Mouse (Mus musculus) urinary bladder, postnatal 14 days (tissue): ENCODE measurements around the gene Gpr107.

Experiments used
- DNase-seq: peaks from one replicate; pipeline ENCODE4 v3.0.0; 2021; ENCODE audit warnings: low spot score

Gene Gpr107

DNA sequence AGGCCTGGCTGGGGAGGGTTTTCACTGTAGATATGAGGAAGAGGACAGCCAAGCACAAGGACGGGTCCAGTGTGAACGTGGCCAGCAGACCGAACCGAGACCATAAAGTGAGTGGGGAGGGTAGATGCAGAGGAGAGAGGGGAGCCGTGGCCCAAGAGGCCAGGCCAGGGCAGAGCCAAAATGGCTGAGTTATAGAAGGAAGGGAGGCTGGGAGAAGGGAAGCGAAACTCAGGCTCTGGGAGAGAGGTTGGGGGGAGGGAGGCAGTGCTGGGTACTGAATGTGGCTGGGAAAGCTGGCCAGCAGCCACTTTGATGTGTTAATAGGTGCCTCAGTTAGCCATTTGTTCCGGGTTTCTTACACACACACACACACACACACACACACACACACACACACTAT, 24.9 kb upstream of the Gpr107 start:
- no peak for DNase-seq

GRCm38 (mm10) chr2:31127899-31128298, 24.2 kb upstream of the Gpr107 start:
- DNase-seq: peak; percentile 50

DNA sequence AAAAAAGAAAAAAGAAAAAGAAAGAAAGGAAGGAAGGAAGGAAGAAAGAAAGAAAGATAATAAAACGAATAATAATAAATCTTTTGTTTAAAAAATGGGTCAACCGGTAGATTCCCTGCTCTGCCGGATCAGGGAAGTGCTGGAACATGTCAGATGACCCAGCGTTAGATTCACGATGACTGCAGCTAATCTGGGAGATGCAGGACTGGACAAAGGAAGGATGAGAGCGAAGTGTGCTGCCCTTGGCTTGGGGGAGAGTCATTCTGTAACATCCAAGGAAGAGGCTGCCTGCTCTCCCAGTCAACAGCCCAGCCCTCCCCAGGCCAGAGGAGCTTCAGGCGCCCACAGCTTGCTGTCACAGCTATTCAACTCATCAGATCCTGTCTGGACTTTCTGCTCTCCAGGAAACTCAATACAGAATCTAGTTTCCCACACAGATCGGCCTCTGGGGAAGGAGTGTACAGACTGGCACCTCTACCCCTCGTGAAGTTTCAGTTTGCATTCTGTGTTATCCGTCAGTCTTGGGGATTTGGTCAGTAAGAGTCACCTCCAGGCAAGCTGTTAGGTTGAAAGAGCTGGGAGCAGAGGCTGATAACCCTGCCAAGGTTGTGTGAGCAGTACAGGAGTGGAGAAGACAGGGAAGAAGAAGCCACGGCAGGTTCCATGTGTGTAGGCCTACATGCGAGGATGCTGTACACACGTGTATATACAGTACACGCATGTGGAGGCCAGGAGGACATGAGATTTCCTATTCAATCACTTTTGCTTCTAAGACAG, 22.2 kb upstream of the Gpr107 start:
- no peak for DNase-seq

DNA sequence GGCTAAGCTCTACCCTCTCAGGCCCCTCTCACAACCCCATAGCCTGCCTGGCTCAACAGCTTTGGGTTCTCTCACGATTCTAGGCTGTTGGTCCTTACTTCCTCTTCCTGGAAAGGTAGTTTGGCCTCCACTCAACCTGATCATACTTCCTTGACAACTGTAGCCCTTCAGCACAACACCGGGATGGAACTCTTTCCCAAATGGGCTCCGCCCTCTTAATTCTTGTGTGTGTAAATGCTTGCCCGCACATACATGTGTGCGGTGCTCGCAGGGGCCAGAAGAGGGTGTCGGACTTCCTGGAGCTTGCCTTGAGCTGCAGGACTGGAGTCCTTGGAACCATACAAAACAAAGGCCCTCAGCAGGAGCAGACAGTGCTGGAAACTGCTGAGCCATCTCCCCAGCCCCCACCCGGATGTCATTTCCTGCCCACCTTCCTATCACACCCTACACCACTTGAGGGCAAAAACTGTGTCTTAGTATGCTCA, 21.3 kb upstream of the Gpr107 start:
- no peak for DNase-seq

- no peak for DNase-seq
Measured at GRCm38 (mm10) chr2:31132682-31133081, 19.4 kb upstream of the Gpr107 start.

GRCm38 (mm10) chr2:31133981-31134380, 18.1 kb upstream of the Gpr107 start:
- no peak for DNase-seq

DNA sequence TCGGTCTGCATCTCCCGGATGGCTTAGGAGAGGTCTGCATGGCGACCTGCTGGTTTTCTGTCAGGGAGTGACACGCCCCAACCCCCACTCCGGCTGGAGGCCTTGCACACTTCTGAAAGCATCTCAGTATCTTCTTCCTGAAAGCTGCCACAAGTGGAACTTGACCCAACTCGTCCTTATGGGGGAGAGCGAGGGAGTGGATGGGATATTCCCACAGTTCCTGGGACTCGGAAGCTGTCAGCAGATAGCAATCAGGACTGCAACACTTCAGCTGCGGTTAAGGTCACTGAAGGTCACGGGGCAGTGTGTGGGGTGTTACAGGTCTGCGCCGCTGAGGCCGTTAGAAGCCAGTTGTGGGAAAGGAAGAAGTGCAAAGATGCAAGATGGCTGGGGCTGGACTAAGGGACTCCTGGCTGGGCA, 16.6 kb upstream of the Gpr107 start:
- no peak for DNase-seq

GRCm38 (mm10) chr2:31136338-31136737, 15.8 kb upstream of the Gpr107 start:
- DNase-seq: no peak

- no peak for DNase-seq
Measured at GRCm38 (mm10) chr2:31137018-31137590, 15.0 kb upstream of the Gpr107 start.

- no peak for DNase-seq
Measured at GRCm38 (mm10) chr2:31139174-31139632, 12.9 kb upstream of the Gpr107 start.

DNA sequence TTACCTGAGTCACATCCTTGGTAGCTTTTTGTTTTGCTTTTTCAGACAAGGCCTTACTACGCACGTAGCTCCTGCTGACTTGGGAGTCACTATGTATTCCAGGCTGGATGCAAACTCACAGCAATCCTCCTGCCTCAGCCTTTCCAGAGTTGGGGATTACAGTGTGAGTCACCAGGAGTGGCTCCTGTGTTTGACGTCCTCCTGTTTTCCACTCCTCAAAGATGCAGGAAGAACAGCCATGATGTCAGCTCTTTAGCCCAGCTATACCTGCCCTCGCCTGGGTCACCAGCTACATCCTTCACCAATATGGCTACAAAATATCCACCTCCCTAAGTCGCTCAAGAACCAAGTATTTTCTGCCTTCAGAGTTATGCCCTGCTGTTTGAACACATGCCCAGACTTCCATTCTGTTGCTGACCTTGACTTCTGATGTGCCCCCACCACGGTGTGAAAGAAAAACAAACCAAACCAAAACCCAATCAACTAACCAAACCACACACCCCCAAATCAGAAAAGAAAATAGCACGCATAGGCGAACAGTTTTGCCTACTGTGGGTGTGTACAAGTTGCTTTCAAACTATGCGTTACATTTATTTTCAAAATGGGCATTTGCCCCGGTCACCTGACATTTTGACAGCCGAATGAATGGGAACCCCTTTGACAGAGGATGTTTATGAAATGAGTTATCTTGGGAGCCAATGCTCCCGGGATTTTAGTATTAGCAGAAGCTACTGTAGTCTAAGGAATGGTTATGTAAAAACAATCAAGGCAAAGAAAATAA, 11.9 kb upstream of the Gpr107 start:
- no peak for DNase-seq

DNA sequence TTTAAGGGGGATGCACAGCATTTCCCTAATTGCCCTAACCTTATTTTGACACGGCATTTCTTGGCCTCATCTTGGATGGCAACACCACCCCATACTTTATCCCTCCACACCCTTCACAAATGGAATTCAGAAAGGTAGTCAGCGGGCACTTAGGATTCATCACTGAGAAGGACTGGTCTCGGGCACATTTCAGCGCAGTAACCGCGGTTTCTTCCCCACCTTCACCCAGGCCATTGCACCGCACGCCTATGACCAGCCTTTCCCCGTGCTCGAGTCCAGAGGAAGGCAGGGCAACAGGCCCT, 11.4 kb upstream of the Gpr107 start:
- no peak for DNase-seq

DNA sequence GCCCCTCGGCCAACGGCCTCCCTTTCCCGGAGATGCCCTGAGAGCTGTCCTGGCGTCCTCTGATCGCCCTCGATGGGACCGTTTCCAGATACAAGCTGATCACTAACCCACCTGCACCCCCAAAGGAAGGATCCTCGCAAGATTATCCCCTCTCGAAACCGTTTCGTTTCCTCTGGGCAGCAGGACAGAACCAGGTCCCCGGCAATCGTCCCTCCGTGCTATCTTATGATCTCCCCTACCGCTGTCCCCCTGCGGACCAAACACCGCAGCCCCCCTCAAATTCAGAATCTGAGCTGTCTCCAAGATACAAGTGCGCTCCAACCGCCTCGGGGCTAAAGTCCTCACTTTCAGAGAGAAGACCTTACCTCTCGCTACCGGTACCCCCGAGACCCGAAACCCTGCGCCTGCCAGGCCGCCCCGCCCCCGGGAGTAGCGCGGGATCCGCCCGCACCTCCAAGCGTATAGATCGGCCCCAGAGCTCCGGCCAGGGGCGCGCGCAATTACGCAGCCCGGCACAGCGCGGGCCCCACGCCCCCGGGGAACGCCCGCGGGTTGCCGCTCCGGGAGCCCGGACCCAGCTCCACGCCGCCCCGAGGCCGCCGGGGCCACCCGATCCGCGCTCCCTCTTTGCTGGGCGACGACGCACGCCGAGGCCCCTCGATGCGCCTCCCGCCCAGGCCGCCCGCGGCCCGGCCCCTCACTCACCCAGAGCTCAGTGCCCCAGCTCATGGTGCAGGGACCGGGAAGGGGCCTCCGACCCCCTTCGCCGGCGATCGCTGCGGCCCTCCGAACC, 10.8 kb upstream of the Gpr107 start:
- peak; percentile 34 for DNase-seq

DNA sequence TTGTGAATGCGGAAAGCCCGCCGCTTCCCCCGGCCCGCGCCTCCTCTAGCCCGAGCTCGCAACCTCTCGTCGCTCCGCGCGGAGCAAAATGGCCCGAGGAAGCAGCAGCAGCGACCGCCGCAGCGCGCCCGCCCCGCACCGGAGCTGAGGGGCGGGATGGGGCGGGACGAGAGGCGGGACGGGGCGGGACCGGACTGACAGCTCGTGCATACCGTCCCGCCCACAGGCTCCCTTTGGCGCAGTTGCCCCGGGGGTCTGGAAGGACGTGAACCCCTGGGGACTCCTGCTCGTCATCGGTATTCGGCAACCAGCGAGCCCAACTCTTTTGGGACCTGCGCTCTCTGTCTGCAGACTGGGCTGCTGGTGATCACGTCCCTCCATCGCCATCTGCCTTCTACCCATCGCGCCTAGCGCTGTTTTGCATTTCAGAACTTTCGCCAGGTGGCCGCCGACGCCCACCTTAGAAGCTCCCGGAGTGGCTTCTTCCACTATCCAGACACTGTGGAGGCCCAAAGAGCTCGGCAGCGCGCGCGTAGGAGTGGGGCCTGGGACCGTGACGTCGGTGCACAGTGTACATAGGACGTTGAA, 10.2 kb upstream of the Gpr107 start, which contains the start of gene Fnbp1:
TSS of gene Fnbp1 (minus strand) at position 142 of the 588 bp plus-strand sequence.
- peak; percentile 85 for DNase-seq

GRCm38 (mm10) chr2:31142505-31142904, 9.6 kb upstream of the Gpr107 start:
- no peak for DNase-seq

DNA sequence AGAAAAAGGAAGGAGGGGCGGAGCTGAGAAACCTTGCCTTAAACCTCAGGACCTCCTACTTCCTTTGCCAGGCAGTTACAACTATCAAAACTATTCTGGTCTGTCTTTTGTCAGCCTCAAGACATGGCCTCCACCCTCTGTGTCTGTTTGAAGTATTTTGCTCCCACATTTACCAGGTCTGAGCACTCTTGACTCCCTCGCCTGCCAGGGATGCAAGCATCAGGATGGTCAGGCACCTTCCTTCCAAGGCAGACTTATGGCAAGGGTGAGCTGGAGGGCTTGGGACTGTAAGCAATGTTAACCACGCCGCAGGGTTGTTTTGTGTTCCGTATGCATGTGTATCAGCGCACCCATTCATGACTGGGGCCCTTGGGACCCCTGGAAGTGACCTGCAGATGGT, 8.8 kb upstream of the Gpr107 start:
- DNase-seq: no peak

DNA sequence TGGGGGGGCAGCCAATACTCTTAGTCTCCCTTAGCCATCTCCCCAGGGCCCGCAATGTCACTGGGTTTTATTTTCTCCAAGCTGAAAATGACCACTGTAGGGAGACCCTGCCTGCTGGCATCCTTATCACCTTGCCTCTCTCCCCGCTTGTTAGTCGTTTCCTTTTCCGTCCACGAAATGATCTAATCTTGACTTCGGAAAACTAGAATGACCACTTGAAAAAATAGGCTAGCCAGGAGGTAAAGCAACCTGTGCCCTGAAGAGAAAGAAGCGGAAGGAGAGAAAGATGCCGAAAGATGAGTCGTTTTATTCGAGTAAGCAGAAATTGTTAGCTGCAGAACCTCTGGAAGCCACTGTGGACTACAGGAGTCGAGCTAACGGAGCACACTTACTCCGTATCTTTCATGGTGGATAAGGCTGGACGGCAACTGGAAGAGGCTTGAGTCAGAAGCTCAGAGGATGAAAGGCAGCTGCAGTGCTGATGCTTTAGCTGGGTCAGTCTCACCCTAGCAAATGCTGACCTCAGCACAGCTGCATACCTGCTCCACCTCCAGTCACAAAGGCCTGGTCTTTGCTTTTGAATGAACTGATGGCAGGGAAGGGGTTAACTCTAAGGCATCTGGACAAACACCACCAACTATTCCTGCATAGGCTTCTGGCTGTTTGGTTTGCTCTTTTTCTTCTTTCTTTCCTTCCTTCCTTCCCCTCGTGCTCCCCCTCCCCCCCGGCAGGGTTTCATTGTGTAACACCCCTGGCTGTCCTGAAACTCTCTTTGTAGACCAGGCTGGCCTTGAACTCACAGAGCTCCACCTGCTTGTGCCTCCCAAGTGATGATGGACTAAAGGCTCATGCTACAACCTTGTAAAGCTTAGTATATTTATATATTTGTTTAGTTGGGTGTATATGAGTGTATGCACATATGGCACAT, 8.1 kb upstream of the Gpr107 start:
- DNase-seq: no peak

DNA sequence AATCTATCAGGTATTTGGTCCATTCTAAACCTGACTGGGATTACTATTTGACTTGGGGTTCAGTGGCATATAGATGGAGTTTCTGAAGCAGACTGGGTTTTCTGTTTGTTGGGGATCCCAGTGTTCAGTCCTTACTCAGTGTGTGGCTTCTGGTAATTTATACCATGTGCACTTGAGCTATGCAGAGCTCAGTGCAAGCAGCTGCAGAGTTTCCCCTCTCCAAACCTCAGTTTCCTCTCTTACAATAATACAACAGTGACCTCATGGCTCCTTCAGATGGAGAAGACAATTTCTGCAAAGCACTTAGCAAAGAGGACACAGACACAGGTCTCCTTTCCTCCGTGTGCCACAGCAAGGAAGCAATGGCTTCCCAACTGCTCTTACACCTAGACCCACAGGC, 7.2 kb upstream of the Gpr107 start:
- no peak for DNase-seq

GRCm38 (mm10) chr2:31147054-31147453, 5.1 kb upstream of the Gpr107 start:
- DNase-seq: no peak

GRCm38 (mm10) chr2:31150762-31151161, 1.4 kb upstream of the Gpr107 start:
- DNase-seq: no peak

- DNase-seq: no peak
Measured at GRCm38 (mm10) chr2:31156846-31157245, 4.7 kb downstream of the Gpr107 start.
